Mouse (Mus musculus): Measurements from ENCODE around the gene Psmd9. TPM values are rescaled to one million over a fixed set of nuclear protein-coding genes. Genes with fewer than 3 reads are reported as not detected.

Psmd9 gene
- polyA plus RNA-seq, 1 experiment from 2014 or later = 63.5 TPM

GRCm38 (mm10) chr5:123298526-123298925 is 129.3 kb downstream of the Psmd9 start:
- ATAC-seq (no peak), DNase-seq (ENCODE audit: low spot score) (no peak)
- H3K27ac ChIP-seq (ENCODE audit: low read depth, low read length) = no peak overlapping the region
- H3K27me3 ChIP-seq (replicated peaks; ENCODE audit: control insufficient read depth, insufficient read depth, low read length) = no peaks in the 10 kb centered on the region
- no peak overlapping the region for H3K4me2 ChIP-seq (ENCODE audit: low read length)
- no peak overlapping the region for H3K4me3 ChIP-seq (ENCODE audit: low read depth, low read length)
- H3K4me1 ChIP-seq (ENCODE audit: control insufficient read depth, insufficient read depth, low read length) = peaks cover 26% of the 10 kb centered on the region
- no peak overlapping the region for H3K9ac ChIP-seq (ENCODE audit: low read length)
- no peaks in the 10 kb centered on the region for H3K36me3 ChIP-seq (ENCODE audit: control insufficient read depth, insufficient read depth, low read length)
- WGBS = 93% methylated on average over 6 of the region's 6 CpGs
- no peaks in the 10 kb centered on the region for H3K9me3 ChIP-seq (replicated peaks; ENCODE audit: control insufficient read depth, low read length)

Other genes with a start within 250 kb of the Psmd9 start
- gene Kdm2b, start 179.6 kb upstream of the Psmd9 start, polyA plus RNA-seq (2014; fragmentation: Nextera tagmentation; extraction: Ambion mirVana) = 73.8 and 94.1 TPM in 2 replicates
- 13.3 and 13.8 TPM in 2 replicates for gene Orai1, start 154.3 kb upstream of the Psmd9 start, polyA plus RNA-seq (2014; fragmentation: Nextera tagmentation; extraction: Ambion mirVana)
- 0.63 and 0.83 TPM in 2 replicates for gene Morn3, start 122.4 kb upstream of the Psmd9 start, polyA plus RNA-seq (2014; fragmentation: Nextera tagmentation; extraction: Ambion mirVana)
- 8.1 and 10.6 TPM in 2 replicates for gene Tmem120b, start 101.0 kb upstream of the Psmd9 start, polyA plus RNA-seq (2014; fragmentation: Nextera tagmentation; extraction: Ambion mirVana)
- 6.8 and 10.5 TPM in 2 replicates for gene Rhof, start 36.7 kb upstream of the Psmd9 start, polyA plus RNA-seq (2014; fragmentation: Nextera tagmentation; extraction: Ambion mirVana)
- gene Setd1b, start 27.2 kb upstream of the Psmd9 start, polyA plus RNA-seq (2014; fragmentation: Nextera tagmentation; extraction: Ambion mirVana) = 8.6 and 11.6 TPM in 2 replicates
- not detected in 2 replicates for gene Hpd, start 13.3 kb downstream of the Psmd9 start, polyA plus RNA-seq (2014; fragmentation: Nextera tagmentation; extraction: Ambion mirVana)
- 2.3 and 2.4 TPM in 2 replicates for gene Wdr66, start 82.7 kb downstream of the Psmd9 start, polyA plus RNA-seq (2014; fragmentation: Nextera tagmentation; extraction: Ambion mirVana)
- 71.6 and 78.2 TPM in 2 replicates for gene Bcl7a, start 174.4 kb downstream of the Psmd9 start, polyA plus RNA-seq (2014; fragmentation: Nextera tagmentation; extraction: Ambion mirVana)
- 11.5 and 15.2 TPM in 2 replicates for gene Mlxip, start 225.4 kb downstream of the Psmd9 start, polyA plus RNA-seq (2014; fragmentation: Nextera tagmentation; extraction: Ambion mirVana)

Data from forebrain, embryonic 14.5 days (tissue).